Mouse (Mus musculus): ENCODE measurements at regions not wholly inside any gene's neighbourhood (a gene's known extent, or its start where the extent isn't known, plus 50 kb on each side); places are given as distances from the start of the nearest gene placed in this dataset.

DNA sequence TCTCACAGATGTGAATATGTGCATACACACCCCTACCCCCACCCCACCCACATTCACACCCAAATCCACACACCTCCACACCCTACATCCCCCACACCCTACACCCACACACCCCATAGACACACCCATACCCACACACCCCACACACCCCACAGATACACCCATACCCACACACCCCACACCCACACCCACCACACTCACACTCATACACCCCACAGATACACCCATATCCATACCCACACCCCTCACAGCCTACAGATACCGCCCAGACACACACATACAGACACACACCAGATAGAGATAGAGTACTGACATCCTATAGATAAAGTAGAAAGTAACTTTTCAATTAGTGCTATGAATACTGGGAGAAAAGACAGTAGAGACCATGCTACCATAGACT is 108.6 kb upstream of the Ddhd1 start:
- TF ChIP-seq MAFK (IDR thresholded peaks at IDR 0.05; ENCODE audit: insufficient read depth, low read depth, low read length) (no peak), ZC3H11A (IDR thresholded peaks at IDR 0.05; ENCODE audit: borderline replicate concordance, low read depth, low read length) (no peak)

Data from ES-E14 (cell line).